ENCODE assay signal across 21 mouse cellular contexts in the genomic region with DNA sequence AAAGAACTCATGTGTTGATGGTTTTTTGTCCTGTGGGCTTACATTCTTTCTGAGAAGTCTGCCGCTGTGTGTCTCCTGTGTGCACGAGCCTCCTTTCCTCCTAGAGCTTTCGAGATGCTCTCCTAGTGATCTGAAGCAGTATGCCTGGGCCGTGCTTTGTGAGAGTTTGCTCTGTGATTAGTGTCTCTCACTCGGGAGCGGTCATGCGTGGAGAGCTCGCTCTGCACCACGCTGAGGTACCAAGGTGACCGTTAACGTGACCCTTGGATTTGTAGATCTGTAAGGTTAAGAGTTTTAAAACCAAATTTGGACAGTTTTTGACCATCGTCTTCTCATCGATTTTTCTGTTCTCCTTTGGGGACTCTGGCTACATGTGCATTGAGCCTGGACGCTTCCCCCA. TPM values are rescaled to one million over a fixed set of nuclear protein-coding genes. Genes with fewer than 3 reads are reported as not detected.
A peak's percentile ranks its signal among the peaks of the same experiment; 100 is the strongest.
DNase-seq lines count a peak whose midpoint lies in the region; ATAC-seq and TF ChIP-seq lines count a peak whose summit lies in the region.
"Had no signal": no experiment of that assay in that cellular context is flagged by ENCODE, and none has a peak within 500 bp of the region (broad histone marks: within the 10 kb centered on the region; RNA-seq: fewer than 3 reads in every experiment).

No protein-coding gene starts in this region.

- no peak for ATAC-seq in hindbrain, postnatal 0 days
- ATAC-seq in hindbrain, embryonic 14.5 days (ENCODE audit: low FRiP score), result no peak
- no peak for ATAC-seq in kidney, embryonic 15.5 days (replicated peaks; ENCODE audit: low FRiP score)
- no peak for ATAC-seq in midbrain, embryonic 13.5 days
- ATAC-seq in midbrain, embryonic 15.5 days (replicated peaks), result no peak
- ATAC-seq: activated CD4-positive, CD25-positive, alpha-beta regulatory T cell, adult 4 months; forebrain, embryonic 16.5 days; Patski had no signal

- no peaks in the 10 kb centered on the region for H3K4me1 ChIP-seq in hindbrain, postnatal 0 days (ENCODE audit: insufficient read depth, low read length)
- H3K4me1 ChIP-seq in hindbrain, embryonic 14.5 days (replicated peaks; ENCODE audit: control insufficient read depth, insufficient read depth, low read length), result peaks cover 10% of the 10 kb centered on the region; the same call in 1 of the 2 replicates
- H3K4me1 ChIP-seq in kidney, embryonic 15.5 days, result peaks cover 27% of the 10 kb centered on the region
- H3K4me1 ChIP-seq in midbrain, embryonic 13.5 days (replicated peaks), result peaks cover 26% of the 10 kb centered on the region
- peaks cover 18% of the 10 kb centered on the region for H3K4me1 ChIP-seq in midbrain, embryonic 15.5 days
- H3K4me1 ChIP-seq in small intestine, adult 2 months (ENCODE audit: control insufficient read depth, insufficient read depth, insufficient read length, low read length), result peaks cover 13% of the 10 kb centered on the region

- H3K4me2 ChIP-seq in hindbrain, postnatal 0 days (ENCODE audit: low read depth, low read length), result 0 out of 2 replicates have a peak overlapping the region, but pooled peaks have one; percentile 3
- no peak overlapping the region for H3K4me2 ChIP-seq in hindbrain, embryonic 14.5 days (replicated peaks)
- H3K4me2 ChIP-seq in kidney, embryonic 15.5 days, result no peak overlapping the region
- 0 out of 2 replicates have a peak overlapping the region, but pooled peaks have one; percentile 11 for H3K4me2 ChIP-seq in midbrain, embryonic 13.5 days (replicated peaks)
- no peak overlapping the region for H3K4me2 ChIP-seq in midbrain, embryonic 15.5 days
- H3K4me2 ChIP-seq: embryonic facial prominence, embryonic 13.5 days; forebrain, embryonic 12.5 days had no signal

- H3K27ac ChIP-seq in hindbrain, postnatal 0 days, result no peak overlapping the region
- H3K27ac ChIP-seq in hindbrain, embryonic 14.5 days, result no peak overlapping the region
- H3K27ac ChIP-seq in kidney, embryonic 15.5 days, result no peak overlapping the region
- H3K27ac ChIP-seq in midbrain, embryonic 13.5 days, result no peak overlapping the region
- H3K27ac ChIP-seq in midbrain, embryonic 15.5 days, result no peak overlapping the region
- peak overlapping the region; percentile 35; the same call in 1 of the 2 replicates for H3K27ac ChIP-seq in small intestine, adult 2 months (ENCODE audit: insufficient read depth, low read depth, low read length)
- H3K27ac ChIP-seq: embryonic facial prominence, embryonic 13.5 days; forebrain, embryonic 12.5 days; heart, embryonic 10.5 days had no signal

- H3K4me3 ChIP-seq in hindbrain, postnatal 0 days (ENCODE audit: low read length), result no peak overlapping the region
- H3K4me3 ChIP-seq in hindbrain, embryonic 14.5 days (replicated peaks; ENCODE audit: low read length), result no peak overlapping the region
- no peak overlapping the region for H3K4me3 ChIP-seq in kidney, embryonic 15.5 days (replicated peaks)
- H3K4me3 ChIP-seq in midbrain, embryonic 13.5 days (replicated peaks), result no peak overlapping the region
- H3K4me3 ChIP-seq in midbrain, embryonic 15.5 days, result no peak overlapping the region
- H3K4me3 ChIP-seq in small intestine, adult 2 months (ENCODE audit: low read depth, low read length), result peak overlapping the region; percentile 34
- H3K4me3 ChIP-seq: embryonic facial prominence, embryonic 13.5 days; forebrain, embryonic 12.5 days; heart, embryonic 10.5 days had no signal

- WGBS in hindbrain, postnatal 0 days, result 63% methylated on average over 14 of the region's 14 CpGs
- 62% methylated on average over 14 of the region's 14 CpGs for WGBS in hindbrain, embryonic 14.5 days
- 65% methylated on average over 14 of the region's 14 CpGs for WGBS in kidney, embryonic 15.5 days
- WGBS in midbrain, embryonic 13.5 days, result 47% methylated on average over 14 of the region's 14 CpGs
- WGBS in midbrain, embryonic 15.5 days, result 44% methylated on average over 14 of the region's 14 CpGs
- WGBS in small intestine, adult 2 months, result 94% methylated on average over 14 of the region's 14 CpGs

- TF ChIP-seq CTCF in hindbrain, postnatal 0 days (IDR thresholded peaks at IDR 0.05; ENCODE audit: low read depth), result no peak
- TF ChIP-seq CTCF in small intestine, adult 2 months (IDR thresholded peaks at IDR 0.05; ENCODE audit: extremely low read depth, insufficient read length, insufficient replicate concordance, low read depth, low read length), result no peak

- no peaks in the 10 kb centered on the region for H3K36me3 ChIP-seq in hindbrain, postnatal 0 days (ENCODE audit: insufficient read depth, low read length)
- no peaks in the 10 kb centered on the region for H3K36me3 ChIP-seq in hindbrain, embryonic 14.5 days (replicated peaks; ENCODE audit: control insufficient read depth, insufficient read depth)
- peaks cover 9% of the 10 kb centered on the region; the same call in 1 of the 2 replicates for H3K36me3 ChIP-seq in kidney, embryonic 15.5 days
- H3K36me3 ChIP-seq in midbrain, embryonic 13.5 days, result 0 out of 2 replicates have a peak, but pooled peaks cover 3% of the 10 kb centered on the region
- H3K36me3 ChIP-seq in midbrain, embryonic 15.5 days (replicated peaks), result no peaks in the 10 kb centered on the region
- H3K36me3 ChIP-seq in small intestine, adult 2 months (ENCODE audit: control insufficient read depth, insufficient read depth, low read length), result peaks cover 19% of the 10 kb centered on the region

- DNase-seq in hindbrain, postnatal 0 days (ENCODE audit: low spot score), result no peak
- DNase-seq in hindbrain, embryonic 14.5 days (ENCODE audit: low spot score), result no peak
- DNase-seq in kidney, adult 9 months, result peak; percentile 62
- DNase-seq: adrenal gland, postnatal 14 days; cerebellum, adult 11-12 months; cerebellum, adult 9-10 months; gastrocnemius, postnatal 10 days; heart, adult 18-20 months; heart, postnatal 10 days; heart, postnatal 4 days had no signal

- H3K27me3 ChIP-seq in hindbrain, postnatal 0 days (ENCODE audit: insufficient read depth, low read length), result no peaks in the 10 kb centered on the region
- no peaks in the 10 kb centered on the region for H3K27me3 ChIP-seq in hindbrain, embryonic 14.5 days (ENCODE audit: control insufficient read depth, insufficient read depth, low read length)
- H3K27me3 ChIP-seq in kidney, embryonic 15.5 days, result no peaks in the 10 kb centered on the region
- H3K27me3 ChIP-seq in midbrain, embryonic 13.5 days, result no peaks in the 10 kb centered on the region
- H3K27me3 ChIP-seq in midbrain, embryonic 15.5 days (replicated peaks), result no peaks in the 10 kb centered on the region
- H3K27me3 ChIP-seq in small intestine, adult 2 months (ENCODE audit: control insufficient read depth, insufficient read depth, low read length), result no peaks in the 10 kb centered on the region
- H3K27me3 ChIP-seq: CH12.LX; embryonic facial prominence, embryonic 13.5 days; Patski had no signal

- H3K9me3 ChIP-seq in hindbrain, postnatal 0 days (ENCODE audit: low read length), result no peaks in the 10 kb centered on the region
- H3K9me3 ChIP-seq in hindbrain, embryonic 14.5 days (ENCODE audit: control insufficient read depth, low read length), result no peaks in the 10 kb centered on the region
- no peaks in the 10 kb centered on the region for H3K9me3 ChIP-seq in kidney, embryonic 15.5 days (replicated peaks)
- H3K9me3 ChIP-seq in midbrain, embryonic 13.5 days, result no peaks in the 10 kb centered on the region
- H3K9me3 ChIP-seq in midbrain, embryonic 15.5 days, result no peaks in the 10 kb centered on the region
- H3K9me3 ChIP-seq: embryonic facial prominence, embryonic 13.5 days; forebrain, embryonic 12.5 days had no signal

- no peak for TF ChIP-seq POLR2A in small intestine, adult 2 months (IDR thresholded peaks at IDR 0.05; ENCODE audit: low read depth, low read length)

- no peak overlapping the region for H3K9ac ChIP-seq in hindbrain, postnatal 0 days (replicated peaks; ENCODE audit: low read length)
- no peak overlapping the region for H3K9ac ChIP-seq in hindbrain, embryonic 14.5 days
- H3K9ac ChIP-seq in kidney, embryonic 15.5 days, result no peak overlapping the region
- no peak overlapping the region; the same call in 1 of the 2 replicates for H3K9ac ChIP-seq in midbrain, embryonic 13.5 days (replicated peaks)
- no peak overlapping the region for H3K9ac ChIP-seq in midbrain, embryonic 15.5 days
- H3K9ac ChIP-seq: embryonic facial prominence, embryonic 13.5 days; forebrain, embryonic 12.5 days had no signal

RNA-seq across cellular contexts. Expression of a gene that starts 3.3 kb away (rescaled TPM):
- 6.1 and 7.9 TPM in 2 replicates for total RNA-seq in hindbrain, postnatal 0 days (2014; rRNA removed)
- 7.2 and 8.7 TPM in 2 replicates for polyA plus RNA-seq in hindbrain, postnatal 0 days (2015; fragmentation: Nextera tagmentation; extraction: Ambion mirVana)
- polyA plus RNA-seq in hindbrain, embryonic 14.5 days (2014; fragmentation: Nextera tagmentation; extraction: Ambion mirVana), result 11.9 and 13.0 TPM in 2 replicates
- 12.3 and 14.4 TPM in 2 replicates for polyA plus RNA-seq in kidney, embryonic 15.5 days (2015; fragmentation: Nextera tagmentation; extraction: Ambion mirVana)
- polyA plus RNA-seq in midbrain, embryonic 13.5 days (2015; fragmentation: Nextera tagmentation; extraction: Ambion mirVana), result 9.1 and 9.9 TPM in 2 replicates
- 7.8 and 10.4 TPM in 2 replicates for polyA plus RNA-seq in midbrain, embryonic 15.5 days (2015; fragmentation: Nextera tagmentation; extraction: Ambion mirVana)
- polyA plus RNA-seq in small intestine, adult 2 months (2012; rRNA removed), result 16.3 and 23.3 TPM in 2 replicates

RNA-seq across cellular contexts. Expression of a gene that starts 18.1 kb away (rescaled TPM):
- 35.7 and 53.1 TPM in 2 replicates for total RNA-seq in hindbrain, postnatal 0 days (2014; rRNA removed)
- polyA plus RNA-seq in hindbrain, postnatal 0 days (2015; fragmentation: Nextera tagmentation; extraction: Ambion mirVana), result 16.1 and 18.1 TPM in 2 replicates
- 14.2 and 14.9 TPM in 2 replicates for polyA plus RNA-seq in hindbrain, embryonic 14.5 days (2014; fragmentation: Nextera tagmentation; extraction: Ambion mirVana)
- 13.7 and 14.3 TPM in 2 replicates for polyA plus RNA-seq in kidney, embryonic 15.5 days (2015; fragmentation: Nextera tagmentation; extraction: Ambion mirVana)
- 10.8 and 14.4 TPM in 2 replicates for polyA plus RNA-seq in midbrain, embryonic 13.5 days (2015; fragmentation: Nextera tagmentation; extraction: Ambion mirVana)
- 14.4 and 16.7 TPM in 2 replicates for polyA plus RNA-seq in midbrain, embryonic 15.5 days (2015; fragmentation: Nextera tagmentation; extraction: Ambion mirVana)
- 41.0 and 74.2 TPM in 2 replicates for polyA plus RNA-seq in small intestine, adult 2 months (2012; rRNA removed)

RNA-seq across cellular contexts. Expression of a gene that starts 60.0 kb away (rescaled TPM):
- total RNA-seq in hindbrain, postnatal 0 days (2014; rRNA removed), result 1.5 and 3.1 TPM in 2 replicates
- polyA plus RNA-seq in hindbrain, postnatal 0 days (2015; fragmentation: Nextera tagmentation; extraction: Ambion mirVana), result 9.1 and 9.3 TPM in 2 replicates
- polyA plus RNA-seq in hindbrain, embryonic 14.5 days (2014; fragmentation: Nextera tagmentation; extraction: Ambion mirVana), result 7.0 and 7.7 TPM in 2 replicates
- polyA plus RNA-seq in kidney, embryonic 15.5 days (2015; fragmentation: Nextera tagmentation; extraction: Ambion mirVana), result 15.2 and 17.4 TPM in 2 replicates
- 8.4 and 9.8 TPM in 2 replicates for polyA plus RNA-seq in midbrain, embryonic 13.5 days (2015; fragmentation: Nextera tagmentation; extraction: Ambion mirVana)
- polyA plus RNA-seq in midbrain, embryonic 15.5 days (2015; fragmentation: Nextera tagmentation; extraction: Ambion mirVana), result 6.9 and 7.4 TPM in 2 replicates
- polyA plus RNA-seq in small intestine, adult 2 months (2012; rRNA removed), result 1.3 and 4.1 TPM in 2 replicates

RNA-seq across cellular contexts. Expression of a gene that starts 60.0 kb away (rescaled TPM):
- 22.5 and 25.7 TPM in 2 replicates for total RNA-seq in hindbrain, postnatal 0 days (2014; rRNA removed)
- polyA plus RNA-seq in hindbrain, postnatal 0 days (2015; fragmentation: Nextera tagmentation; extraction: Ambion mirVana), result 8.6 and 11.0 TPM in 2 replicates
- polyA plus RNA-seq in hindbrain, embryonic 14.5 days (2014; fragmentation: Nextera tagmentation; extraction: Ambion mirVana), result 8.5 and 11.1 TPM in 2 replicates
- polyA plus RNA-seq in kidney, embryonic 15.5 days (2015; fragmentation: Nextera tagmentation; extraction: Ambion mirVana), result 11.1 and 13.1 TPM in 2 replicates
- 12.0 and 12.7 TPM in 2 replicates for polyA plus RNA-seq in midbrain, embryonic 13.5 days (2015; fragmentation: Nextera tagmentation; extraction: Ambion mirVana)
- 12.8 and 14.2 TPM in 2 replicates for polyA plus RNA-seq in midbrain, embryonic 15.5 days (2015; fragmentation: Nextera tagmentation; extraction: Ambion mirVana)
- 6.5 and 9.8 TPM in 2 replicates for polyA plus RNA-seq in small intestine, adult 2 months (2012; rRNA removed)

Comparison
In these comparisons a context has a peak if more than half of its experiments do, and no peak if none do; other contexts are left out.
1. H3K4me2 ChIP-seq: peak in hindbrain, postnatal 0 days (single experiment) and midbrain, embryonic 13.5 days (single experiment); none in hindbrain, embryonic 14.5 days (single experiment), kidney, embryonic 15.5 days (single experiment) and midbrain, embryonic 15.5 days (single experiment).